Mouse (Mus musculus): Measurements from ENCODE around the gene Kcnj1. TPM values are rescaled to one million over a fixed set of nuclear protein-coding genes. Genes with fewer than 3 reads are reported as not detected.

Gene Kcnj1
- polyA plus RNA-seq, 1 experiment: not detected

GRCm38 (mm10) chr9:32410671-32411070 lies 38.4 kb downstream of the Kcnj1 start:
- no peaks in the 10 kb centered on the region for H3K9me3 ChIP-seq
- H3K4me1 ChIP-seq: peaks cover 63% of the 10 kb centered on the region
- no peak for TF ChIP-seq FLI1 (IDR thresholded peaks at IDR 0.05; ENCODE audit: low read length)
- TF ChIP-seq GATA1 (IDR thresholded peaks at IDR 0.05; ENCODE audit: borderline replicate concordance, low read length): no peak
- peaks cover 4% of the 10 kb centered on the region for H3K27me3 ChIP-seq (replicated peaks)
- H3K4me3 ChIP-seq (replicated peaks): no peak overlapping the region
- H3K36me3 ChIP-seq (replicated peaks; ENCODE audit: low read length): peaks cover 6% of the 10 kb centered on the region

- Histone ChIP-seq H3K4me1 (peaks cover 57% of the 10 kb centered on the region), H3K4me3 (replicated peaks) (no peak overlapping the region), H3K27me3 (replicated peaks) (peaks cover 4% of the 10 kb centered on the region), H3K9me3 (no peaks in the 10 kb centered on the region), H3K36me3 (replicated peaks; ENCODE audit: low read length) (peaks cover 8% of the 10 kb centered on the region)
- TF ChIP-seq FLI1 (IDR thresholded peaks at IDR 0.05; ENCODE audit: low read length): no peak
- TF ChIP-seq GATA1 (IDR thresholded peaks at IDR 0.05; ENCODE audit: borderline replicate concordance, low read length): no peak
Measured at GRCm38 (mm10) chr9:32411507-32411906, 39.2 kb downstream of the Kcnj1 start.

GRCm38 (mm10) chr9:32412836-32413580 lies 40.7 kb downstream of the Kcnj1 start:
- Histone ChIP-seq H3K4me1 (peaks cover 60% of the 10 kb centered on the region), H3K4me3 (replicated peaks) (no peak overlapping the region), H3K27me3 (replicated peaks) (peaks cover 4% of the 10 kb centered on the region), H3K36me3 (replicated peaks; ENCODE audit: low read length) (peaks cover 21% of the 10 kb centered on the region), H3K9me3 (no peaks in the 10 kb centered on the region)
- TF ChIP-seq FLI1 (IDR thresholded peaks at IDR 0.05; ENCODE audit: low read length): no peak
- TF ChIP-seq GATA1 (IDR thresholded peaks at IDR 0.05; ENCODE audit: borderline replicate concordance, low read length): no peak

- TF ChIP-seq GATA1 (IDR thresholded peaks at IDR 0.05; ENCODE audit: borderline replicate concordance, low read length) (no peak), FLI1 (IDR thresholded peaks at IDR 0.05; ENCODE audit: low read length) (no peak)
- H3K9me3 ChIP-seq: no peaks in the 10 kb centered on the region
- H3K4me3 ChIP-seq (replicated peaks): no peak overlapping the region
- H3K36me3 ChIP-seq (replicated peaks; ENCODE audit: low read length): peaks cover 38% of the 10 kb centered on the region
- H3K4me1 ChIP-seq: peaks cover 52% of the 10 kb centered on the region
- H3K27me3 ChIP-seq (replicated peaks): no peaks in the 10 kb centered on the region
Measured at GRCm38 (mm10) chr9:32414956-32415355, 42.7 kb downstream of the Kcnj1 start.

- no peak overlapping the region for H3K4me3 ChIP-seq (replicated peaks)
- TF ChIP-seq FLI1 (IDR thresholded peaks at IDR 0.05; ENCODE audit: low read length) (no peak), GATA1 (IDR thresholded peaks at IDR 0.05; ENCODE audit: borderline replicate concordance, low read length) (no peak)
Measured at GRCm38 (mm10) chr9:32415952-32416351, 43.7 kb downstream of the Kcnj1 start.

GRCm38 (mm10) chr9:32417466-32418116 lies 45.3 kb downstream of the Kcnj1 start:
- Histone ChIP-seq H3K36me3 (replicated peaks; ENCODE audit: low read length) (peaks cover 64% of the 10 kb centered on the region), H3K27me3 (replicated peaks) (no peaks in the 10 kb centered on the region), H3K4me3 (replicated peaks) (no peak overlapping the region), H3K4me1 (peaks cover 44% of the 10 kb centered on the region), H3K9me3 (no peaks in the 10 kb centered on the region)
- no peak for TF ChIP-seq GATA1 (IDR thresholded peaks at IDR 0.05; ENCODE audit: borderline replicate concordance, low read length)
- TF ChIP-seq FLI1 (IDR thresholded peaks at IDR 0.05; ENCODE audit: low read length): no peak

More at GRCm38 (mm10) chr9:32415952-32416351, 43.7 kb downstream of the Kcnj1 start:
- H3K4me1 ChIP-seq: peaks cover 50% of the 10 kb centered on the region
- peaks cover 48% of the 10 kb centered on the region for H3K36me3 ChIP-seq (replicated peaks; ENCODE audit: low read length)
- no peaks in the 10 kb centered on the region for H3K9me3 ChIP-seq
- H3K27me3 ChIP-seq (replicated peaks): no peaks in the 10 kb centered on the region

GRCm38 (mm10) chr9:32420711-32421110 lies 48.4 kb downstream of the Kcnj1 start:
- no peak for TF ChIP-seq FLI1 (IDR thresholded peaks at IDR 0.05; ENCODE audit: low read length)
- TF ChIP-seq GATA1 (IDR thresholded peaks at IDR 0.05; ENCODE audit: borderline replicate concordance, low read length): no peak
- H3K4me1 ChIP-seq: peaks cover 52% of the 10 kb centered on the region
- H3K4me3 ChIP-seq (replicated peaks): no peak overlapping the region
- H3K9me3 ChIP-seq: no peaks in the 10 kb centered on the region
- H3K36me3 ChIP-seq (replicated peaks; ENCODE audit: low read length): peaks cover 89% of the 10 kb centered on the region
- H3K27me3 ChIP-seq (replicated peaks): no peaks in the 10 kb centered on the region

GRCm38 (mm10) chr9:32425321-32425720 lies 53.0 kb downstream of the Kcnj1 start:
- Histone ChIP-seq H3K4me1 (peaks cover 34% of the 10 kb centered on the region), H3K27me3 (replicated peaks) (no peaks in the 10 kb centered on the region), H3K9me3 (no peaks in the 10 kb centered on the region), H3K4me3 (replicated peaks) (no peak overlapping the region), H3K36me3 (replicated peaks; ENCODE audit: low read length) (peaks cover 99% of the 10 kb centered on the region)
- no peak for TF ChIP-seq GATA1 (IDR thresholded peaks at IDR 0.05; ENCODE audit: borderline replicate concordance, low read length)
- TF ChIP-seq FLI1 (IDR thresholded peaks at IDR 0.05; ENCODE audit: low read length): no peak

- no peak for TF ChIP-seq GATA1 (IDR thresholded peaks at IDR 0.05; ENCODE audit: borderline replicate concordance, low read length)
- TF ChIP-seq FLI1 (IDR thresholded peaks at IDR 0.05; ENCODE audit: low read length): no peak
- no peak overlapping the region for H3K4me3 ChIP-seq (replicated peaks)
- H3K9me3 ChIP-seq: no peaks in the 10 kb centered on the region
- no peaks in the 10 kb centered on the region for H3K27me3 ChIP-seq (replicated peaks)
- H3K36me3 ChIP-seq (replicated peaks; ENCODE audit: low read length): peaks cover 100% of the 10 kb centered on the region
- peaks cover 60% of the 10 kb centered on the region for H3K4me1 ChIP-seq
Measured at GRCm38 (mm10) chr9:32431061-32431460, 58.8 kb downstream of the Kcnj1 start.

All from megakaryocyte, embryonic 14.5 days (primary cell).